Mouse (Mus musculus) midbrain, postnatal 0 days (tissue): ENCODE measurements at regions not wholly inside any gene's neighbourhood (a gene's known extent, or its start where the extent isn't known, plus 50 kb on each side); places are given as distances from the start of the nearest gene placed in this dataset.

Experiments used
- ATAC-seq: fragments of 200-750 bp; cut with Nextera tagmentation; 2 replicates; pipeline ENCODE4 v1.8.0; 2017; ENCODE audit warnings: moderate number of reproducible peaks, mild to moderate bottlenecking, moderate TSS enrichment, moderate library complexity; ENCODE audit not compliant: low FRiP score
- DNase-seq: peaks from one replicate; pipeline ENCODE4 v3.0.0-alpha.2; 2015; ENCODE audit warnings: low spot score
- H3K27ac ChIP-seq: fragments of 300-500 bp; sonication (generic); 2 replicates; pipeline ENCODE4 v1.5.1; 2014; ENCODE audit warnings: low read depth, mild to moderate bottlenecking, low read length, mixed read lengths
- H3K27me3 ChIP-seq: fragments of 300-500 bp; sonication (generic); 2 replicates; pipeline ENCODE4 v1.6.1; 2014; ENCODE audit warnings: low read length, control low read depth, mixed read lengths; ENCODE audit not compliant: insufficient read depth
- H3K36me3 ChIP-seq: fragments of 300-500 bp; sonication (generic); 2 replicates; pipeline ENCODE4 v1.6.1; 2014; ENCODE audit warnings: low read length, control low read depth, mixed read lengths; ENCODE audit not compliant: insufficient read depth
- H3K4me1 ChIP-seq: fragments of 300-500 bp; sonication (generic); 2 replicates; pipeline ENCODE4 v1.6.1; 2014; ENCODE audit warnings: mild to moderate bottlenecking, control low read depth, antibody characterized with exemption, low read length, mixed read lengths; ENCODE audit not compliant: insufficient read depth
- H3K4me2 ChIP-seq: fragments of 300-500 bp; sonication (generic); 2 replicates; pipeline ENCODE4 v1.6.1; 2014; ENCODE audit warnings: low read depth, mild to moderate bottlenecking, low read length, mixed read lengths; ENCODE audit not compliant: poor library complexity, severe bottlenecking
- H3K4me3 ChIP-seq: fragments of 300-500 bp; sonication (generic); 2 replicates; pipeline ENCODE4 v1.5.1; 2014; ENCODE audit warnings: low read depth, mild to moderate bottlenecking, low read length, moderate library complexity
- H3K9ac ChIP-seq: fragments of 300-500 bp; sonication (generic); replicated peaks from 2 replicates; pipeline ENCODE4 v1.6.1; 2014; ENCODE audit warnings: mild to moderate bottlenecking, low read length, moderate library complexity, mixed read lengths; ENCODE audit not compliant: poor library complexity, severe bottlenecking
- H3K9me3 ChIP-seq: fragments of 300-500 bp; sonication (generic); 2 replicates; pipeline ENCODE4 v1.6.1; 2016; ENCODE audit warnings: low read length, control low read depth
- CTCF ChIP-seq: IDR thresholded peaks from 2 replicates; pipeline ENCODE4 v1.5.1; 2016; ENCODE audit warnings: antibody characterized with exemption, mild to moderate bottlenecking
- WGBS: fragments of 180-500 bp; shearing (Covaris S2); extraction: QIAGEN DNeasy Blood & Tissue Kit; methylation state at CpG from one replicate; pipeline ENCODE4 v1.1.7; 2014; 5-methylcytosine and 5-hydroxymethylcytosine counted together

DNA sequence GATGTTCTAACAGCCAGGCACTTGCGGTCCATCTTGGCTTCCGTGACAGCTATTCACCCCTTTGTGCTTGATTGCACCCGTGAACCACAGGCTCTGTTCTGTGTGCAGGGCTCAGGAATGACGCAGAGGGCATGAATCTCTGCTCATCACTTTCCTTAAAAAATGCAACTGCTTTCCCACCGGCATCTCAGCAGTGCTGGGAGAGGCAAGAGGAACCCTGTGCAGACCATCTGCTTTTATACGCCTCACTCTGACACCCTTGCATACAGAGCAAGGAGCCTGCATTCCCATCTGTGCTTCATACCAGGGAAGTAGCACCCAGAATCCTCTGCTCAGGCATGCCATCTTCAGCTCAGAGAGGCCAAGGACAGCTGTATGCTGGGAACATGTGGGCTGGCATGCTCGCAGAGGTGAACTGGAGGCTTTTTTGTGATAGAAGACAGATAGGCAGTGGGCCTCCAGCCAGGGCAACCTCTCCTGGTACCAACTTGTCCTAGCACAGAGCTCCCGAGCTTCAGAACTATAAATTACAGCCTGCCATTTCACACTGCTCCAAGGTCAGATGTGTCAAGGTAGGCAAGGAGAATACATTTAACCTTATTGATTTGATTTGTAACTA is 121.6 kb downstream of the Polr2m start:
- 71% methylated on average over 8 of the region's 8 CpGs for WGBS
- Histone ChIP-seq H3K4me2 (no peak overlapping the region), H3K27ac (no peak overlapping the region), H3K9ac (no peak overlapping the region), H3K9me3 (no peaks in the 10 kb centered on the region), H3K27me3 (no peaks in the 10 kb centered on the region), H3K4me1 (no peaks in the 10 kb centered on the region), H3K36me3 (no peaks in the 10 kb centered on the region), H3K4me3 (no peak overlapping the region)
- no peak for TF ChIP-seq CTCF
- ATAC-seq (no peak), DNase-seq (no peak)

GRCm38 (mm10) chr9:71362401-71362800 is 123.3 kb downstream of the Polr2m start:
- H3K9me3 ChIP-seq: no peaks in the 10 kb centered on the region
- H3K4me1 ChIP-seq: no peaks in the 10 kb centered on the region
- no peaks in the 10 kb centered on the region for H3K36me3 ChIP-seq
- H3K27ac ChIP-seq: no peak overlapping the region
- H3K27me3 ChIP-seq: no peaks in the 10 kb centered on the region
- DNase-seq (no peak), ATAC-seq (no peak)
- no peak overlapping the region for H3K4me2 ChIP-seq
- H3K4me3 ChIP-seq: no peak overlapping the region
- H3K9ac ChIP-seq: no peak overlapping the region
- TF ChIP-seq CTCF: peak; percentile 20; the same call in 1 of the 2 replicates

- no peak overlapping the region for H3K27ac ChIP-seq
- no peak overlapping the region for H3K4me3 ChIP-seq
- H3K27me3 ChIP-seq: no peaks in the 10 kb centered on the region
- DNase-seq: no peak
- H3K9me3 ChIP-seq: no peaks in the 10 kb centered on the region
- H3K36me3 ChIP-seq: no peaks in the 10 kb centered on the region
- no peak for TF ChIP-seq CTCF
- H3K4me1 ChIP-seq: no peaks in the 10 kb centered on the region
- 71% methylated on average over 5 of the region's 5 CpGs for WGBS
- H3K9ac ChIP-seq: no peak overlapping the region
- no peak overlapping the region for H3K4me2 ChIP-seq
- no peak for ATAC-seq
Measured at GRCm38 (mm10) chr9:71361961-71362360, 123.8 kb downstream of the Polr2m start.

GRCm38 (mm10) chr9:71361311-71361710 is 124.4 kb downstream of the Polr2m start:
- no peak overlapping the region for H3K4me2 ChIP-seq
- H3K9me3 ChIP-seq: no peaks in the 10 kb centered on the region
- no peaks in the 10 kb centered on the region for H3K36me3 ChIP-seq
- ATAC-seq: no peak
- DNase-seq: peak; percentile 15
- no peak overlapping the region for H3K4me3 ChIP-seq
- no peaks in the 10 kb centered on the region for H3K4me1 ChIP-seq
- WGBS: 58% methylated on average over 2 of the region's 2 CpGs
- no peak for TF ChIP-seq CTCF
- H3K27me3 ChIP-seq: no peaks in the 10 kb centered on the region
- no peak overlapping the region for H3K9ac ChIP-seq
- no peak overlapping the region for H3K27ac ChIP-seq

- Histone ChIP-seq H3K9me3 (no peaks in the 10 kb centered on the region), H3K4me1 (no peaks in the 10 kb centered on the region), H3K27ac (no peak overlapping the region), H3K27me3 (no peaks in the 10 kb centered on the region), H3K36me3 (no peaks in the 10 kb centered on the region), H3K9ac (no peak overlapping the region), H3K4me2 (no peak overlapping the region), H3K4me3 (no peak overlapping the region)
- TF ChIP-seq CTCF: no peak
- WGBS: 91% methylated on average over 5 of the region's 5 CpGs
- DNase-seq (no peak), ATAC-seq (no peak)
Measured at GRCm38 (mm10) chr9:71360676-71361075, 125.1 kb downstream of the Polr2m start.

DNA sequence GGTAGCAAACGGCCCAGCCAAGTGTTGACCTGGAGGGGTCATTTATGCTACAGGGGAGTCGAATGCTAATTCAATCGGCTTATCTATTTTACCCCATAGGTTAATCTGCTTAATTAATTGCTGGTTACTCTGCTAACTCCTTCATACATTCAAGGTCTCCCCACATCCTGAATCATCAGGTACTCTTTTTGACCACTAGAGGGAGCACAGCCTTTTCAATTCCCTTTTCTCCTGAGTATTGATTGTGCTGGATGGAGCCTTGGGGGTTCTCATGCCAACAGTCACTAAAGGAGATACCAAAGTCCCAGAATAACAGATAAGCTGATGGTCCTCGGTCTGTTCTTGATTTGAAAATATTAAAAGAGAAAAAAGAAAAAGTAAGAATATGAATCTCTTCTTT is 126.8 kb downstream of the Polr2m start:
- H3K9me3 ChIP-seq: no peaks in the 10 kb centered on the region
- H3K4me1 ChIP-seq: no peaks in the 10 kb centered on the region
- peak; percentile 72 for DNase-seq
- H3K27ac ChIP-seq: no peak overlapping the region
- no peak overlapping the region for H3K4me3 ChIP-seq
- TF ChIP-seq CTCF: peak; percentile 91
- no peaks in the 10 kb centered on the region for H3K27me3 ChIP-seq
- 36% methylated on average over 4 of the region's 4 CpGs for WGBS
- ATAC-seq: no peak
- H3K9ac ChIP-seq: no peak overlapping the region
- no peak overlapping the region for H3K4me2 ChIP-seq
- H3K36me3 ChIP-seq: no peaks in the 10 kb centered on the region
